Mouse (Mus musculus): Measurements from ENCODE around the gene Rbfox2. TPM values are rescaled to one million over a fixed set of nuclear protein-coding genes. Genes with fewer than 3 reads are reported as not detected.

The Rbfox2 gene
- total and polyA plus RNA-seq, 2 experiments from 2014 or later, result 135 to 470 TPM

GRCm38 (mm10) chr15:77105273-77105672 is 201.5 kb downstream of the Rbfox2 start:
- DNase-seq, result no peak
- 94% methylated on average over 10 of the region's 10 CpGs for WGBS

GRCm38 (mm10) chr15:77104349-77105158 is 202.2 kb downstream of the Rbfox2 start:
- 58% methylated on average over 10 of the region's 10 CpGs for WGBS
- no peak for TF ChIP-seq CTCF (IDR thresholded peaks at IDR 0.05; ENCODE audit: low read depth)
- no peak overlapping the region for H3K4me3 ChIP-seq (ENCODE audit: low read depth, low read length)
- no peaks in the 10 kb centered on the region for H3K27me3 ChIP-seq (ENCODE audit: insufficient read depth, low read length)
- H3K27ac ChIP-seq (ENCODE audit: low read depth, low read length), result no peak overlapping the region
- H3K9me3 ChIP-seq (ENCODE audit: low read length), result no peaks in the 10 kb centered on the region
- DNase-seq, result no peak
- no peak overlapping the region for H3K4me2 ChIP-seq (ENCODE audit: low read depth)
- no peaks in the 10 kb centered on the region for H3K4me1 ChIP-seq (ENCODE audit: insufficient read depth)
- no peak overlapping the region for H3K9ac ChIP-seq
- ATAC-seq, result no peak
- H3K36me3 ChIP-seq (ENCODE audit: insufficient read depth), result peaks cover 32% of the 10 kb centered on the region

More at GRCm38 (mm10) chr15:77105273-77105672, 201.5 kb downstream of the Rbfox2 start:
- Histone ChIP-seq H3K9me3 (ENCODE audit: low read length) (no peaks in the 10 kb centered on the region), H3K4me2 (ENCODE audit: low read depth) (no peak overlapping the region), H3K27ac (ENCODE audit: low read depth, low read length) (no peak overlapping the region), H3K9ac (no peak overlapping the region), H3K4me1 (ENCODE audit: insufficient read depth) (no peaks in the 10 kb centered on the region), H3K36me3 (ENCODE audit: insufficient read depth) (peaks cover 32% of the 10 kb centered on the region), H3K4me3 (ENCODE audit: low read depth, low read length) (no peak overlapping the region), H3K27me3 (ENCODE audit: insufficient read depth, low read length) (no peaks in the 10 kb centered on the region)
- no peak for TF ChIP-seq CTCF (IDR thresholded peaks at IDR 0.05; ENCODE audit: low read depth)
- ATAC-seq, result no peak

- Histone ChIP-seq H3K4me2 (ENCODE audit: low read depth) (no peak overlapping the region), H3K9ac (no peak overlapping the region), H3K4me3 (ENCODE audit: low read depth, low read length) (no peak overlapping the region), H3K27me3 (ENCODE audit: insufficient read depth, low read length) (no peaks in the 10 kb centered on the region), H3K27ac (ENCODE audit: low read depth, low read length) (no peak overlapping the region), H3K4me1 (ENCODE audit: insufficient read depth) (no peaks in the 10 kb centered on the region), H3K9me3 (ENCODE audit: low read length) (no peaks in the 10 kb centered on the region), H3K36me3 (ENCODE audit: insufficient read depth) (peaks cover 42% of the 10 kb centered on the region)
- DNase-seq (no peak), ATAC-seq (no peak)
- no peak for TF ChIP-seq CTCF (IDR thresholded peaks at IDR 0.05; ENCODE audit: low read depth)
- WGBS, result 70% methylated on average over 5 of the region's 5 CpGs
Measured at GRCm38 (mm10) chr15:77102685-77103084, 204.1 kb downstream of the Rbfox2 start.

GRCm38 (mm10) chr15:77099756-77100155 is 207.0 kb downstream of the Rbfox2 start:
- 56% methylated on average over 3 of the region's 3 CpGs for WGBS

GRCm38 (mm10) chr15:77097358-77097757 is 209.4 kb downstream of the Rbfox2 start:
- Histone ChIP-seq H3K4me3 (ENCODE audit: low read depth, low read length) (no peak overlapping the region), H3K36me3 (ENCODE audit: insufficient read depth) (peaks cover 63% of the 10 kb centered on the region), H3K9me3 (ENCODE audit: low read length) (no peaks in the 10 kb centered on the region), H3K4me1 (ENCODE audit: insufficient read depth) (no peaks in the 10 kb centered on the region), H3K4me2 (ENCODE audit: low read depth) (no peak overlapping the region), H3K27me3 (ENCODE audit: insufficient read depth, low read length) (no peaks in the 10 kb centered on the region), H3K9ac (no peak overlapping the region), H3K27ac (ENCODE audit: low read depth, low read length) (0 out of 2 replicates have a peak overlapping the region, but pooled peaks have one; percentile 40)
- DNase-seq (no peak), ATAC-seq (no peak)
- TF ChIP-seq CTCF (IDR thresholded peaks at IDR 0.05; ENCODE audit: low read depth), result no peak
- WGBS, result 79% methylated on average over 6 of the region's 6 CpGs

More at GRCm38 (mm10) chr15:77099756-77100155, 207.0 kb downstream of the Rbfox2 start:
- H3K9ac ChIP-seq, result no peak overlapping the region
- no peak overlapping the region for H3K4me2 ChIP-seq (ENCODE audit: low read depth)
- no peaks in the 10 kb centered on the region for H3K4me1 ChIP-seq (ENCODE audit: insufficient read depth)
- H3K27ac ChIP-seq (ENCODE audit: low read depth, low read length), result no peak overlapping the region
- no peaks in the 10 kb centered on the region for H3K9me3 ChIP-seq (ENCODE audit: low read length)
- H3K36me3 ChIP-seq (ENCODE audit: insufficient read depth), result peaks cover 49% of the 10 kb centered on the region
- DNase-seq (peak; percentile 39), ATAC-seq (peak; percentile 43; the same call in 1 of the 2 replicates)
- no peak overlapping the region for H3K4me3 ChIP-seq (ENCODE audit: low read depth, low read length)
- TF ChIP-seq CTCF (IDR thresholded peaks at IDR 0.05; ENCODE audit: low read depth), result no peak
- no peaks in the 10 kb centered on the region for H3K27me3 ChIP-seq (ENCODE audit: insufficient read depth, low read length)

GRCm38 (mm10) chr15:77095216-77095615 is 211.6 kb downstream of the Rbfox2 start:
- peaks cover 62% of the 10 kb centered on the region for H3K36me3 ChIP-seq (ENCODE audit: insufficient read depth)
- no peak overlapping the region for H3K4me3 ChIP-seq (ENCODE audit: low read depth, low read length)
- no peak for TF ChIP-seq CTCF (IDR thresholded peaks at IDR 0.05; ENCODE audit: low read depth)
- H3K4me2 ChIP-seq (ENCODE audit: low read depth), result no peak overlapping the region
- WGBS, result 97% methylated on average over 1 of the region's 1 CpGs
- H3K27ac ChIP-seq (ENCODE audit: low read depth, low read length), result no peak overlapping the region
- H3K9ac ChIP-seq, result no peak overlapping the region
- ATAC-seq, result no peak
- DNase-seq, result no peak
- no peaks in the 10 kb centered on the region for H3K4me1 ChIP-seq (ENCODE audit: insufficient read depth)
- H3K27me3 ChIP-seq (ENCODE audit: insufficient read depth, low read length), result no peaks in the 10 kb centered on the region
- H3K9me3 ChIP-seq (ENCODE audit: low read length), result no peaks in the 10 kb centered on the region

GRCm38 (mm10) chr15:77094431-77094830 is 212.4 kb downstream of the Rbfox2 start:
- ATAC-seq, result no peak
- WGBS, result 93% methylated on average over 13 of the region's 13 CpGs
- no peak overlapping the region for H3K4me2 ChIP-seq (ENCODE audit: low read depth)
- no peak for DNase-seq
- H3K36me3 ChIP-seq (ENCODE audit: insufficient read depth), result peaks cover 64% of the 10 kb centered on the region
- H3K4me3 ChIP-seq (ENCODE audit: low read depth, low read length), result no peak overlapping the region
- no peak overlapping the region for H3K9ac ChIP-seq
- no peaks in the 10 kb centered on the region for H3K9me3 ChIP-seq (ENCODE audit: low read length)
- TF ChIP-seq CTCF (IDR thresholded peaks at IDR 0.05; ENCODE audit: low read depth), result no peak
- H3K27ac ChIP-seq (ENCODE audit: low read depth, low read length), result no peak overlapping the region
- H3K4me1 ChIP-seq (ENCODE audit: insufficient read depth), result no peaks in the 10 kb centered on the region
- H3K27me3 ChIP-seq (ENCODE audit: insufficient read depth, low read length), result no peaks in the 10 kb centered on the region
